Mouse (Mus musculus) MEL-GATA-1-ER (cell line): ENCODE results near the gene Lyrm4.

Source experiments
- DNase-seq: peaks from one replicate; pipeline ENCODE4 v3.0.0-alpha.2; 2012; ENCODE audit warnings: low read depth; ENCODE audit errors: extremely low read depth

Lyrm4 gene

GRCm38 (mm10) chr13:36105591-36105990, 11.7 kb downstream of the Lyrm4 start:
- DNase-seq, result no peak

DNA sequence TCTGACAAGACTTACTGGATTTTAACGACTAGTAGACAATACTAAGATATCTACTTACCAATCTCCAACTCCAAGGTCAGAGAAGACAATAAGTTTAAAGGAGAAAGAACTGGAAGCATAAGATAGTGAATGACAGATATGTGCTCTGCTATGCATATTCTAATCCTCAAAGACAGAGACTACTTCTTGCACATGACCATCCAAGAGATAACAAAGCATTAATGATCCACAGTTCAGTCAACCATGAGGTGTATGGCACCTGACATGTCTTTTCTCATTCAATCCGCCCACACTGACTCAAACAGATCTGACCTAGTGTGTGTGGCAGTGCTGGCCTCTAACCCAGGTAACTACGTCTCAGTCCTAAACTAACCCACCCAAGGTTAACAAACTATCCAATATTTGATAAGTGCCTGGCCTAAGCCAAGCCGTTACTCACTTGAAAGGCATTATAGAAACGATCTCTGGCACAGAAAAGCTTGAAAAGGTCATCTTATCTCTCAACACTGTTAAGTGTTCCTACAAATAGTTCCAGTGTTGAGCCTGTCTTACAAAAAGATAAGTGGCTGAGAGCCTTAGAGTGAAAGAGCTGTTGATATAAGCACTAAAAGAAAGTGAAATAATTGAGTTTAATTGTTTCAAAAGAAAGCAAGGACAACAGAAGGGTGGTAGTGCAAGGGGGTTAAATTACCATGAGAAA, 20.5 kb downstream of the Lyrm4 start:
- no peak for DNase-seq

- peak; percentile 14 for DNase-seq
Measured at GRCm38 (mm10) chr13:36088168-36088567, 29.2 kb downstream of the Lyrm4 start.

DNA sequence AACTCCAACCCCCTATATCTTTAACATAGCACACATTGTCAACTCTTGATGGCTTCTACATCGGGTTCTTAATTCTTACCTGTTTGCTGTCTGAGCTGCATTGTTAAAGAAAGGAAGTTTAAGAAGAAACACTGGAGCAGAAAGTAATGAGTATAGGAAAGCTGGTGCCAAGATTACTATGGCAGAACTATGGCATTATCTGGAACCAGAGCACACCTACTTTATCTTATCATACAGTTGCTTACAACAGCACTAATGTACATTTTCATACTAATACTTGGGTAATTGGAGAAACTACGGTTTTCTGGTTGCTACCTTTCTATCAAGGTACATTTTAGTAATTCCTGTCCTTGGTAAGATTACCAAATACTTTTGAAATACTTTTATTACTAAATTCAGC, 29.9 kb downstream of the Lyrm4 start:
- no peak for DNase-seq

- peak; percentile 30 for DNase-seq
Measured at GRCm38 (mm10) chr13:36086608-36087391, 30.5 kb downstream of the Lyrm4 start.

GRCm38 (mm10) chr13:36085971-36086370, 31.4 kb downstream of the Lyrm4 start:
- DNase-seq, result no peak

GRCm38 (mm10) chr13:36084701-36085100, 32.6 kb downstream of the Lyrm4 start:
- no peak for DNase-seq

- DNase-seq, result no peak
Measured at GRCm38 (mm10) chr13:36081591-36081990, 35.7 kb downstream of the Lyrm4 start.

DNA sequence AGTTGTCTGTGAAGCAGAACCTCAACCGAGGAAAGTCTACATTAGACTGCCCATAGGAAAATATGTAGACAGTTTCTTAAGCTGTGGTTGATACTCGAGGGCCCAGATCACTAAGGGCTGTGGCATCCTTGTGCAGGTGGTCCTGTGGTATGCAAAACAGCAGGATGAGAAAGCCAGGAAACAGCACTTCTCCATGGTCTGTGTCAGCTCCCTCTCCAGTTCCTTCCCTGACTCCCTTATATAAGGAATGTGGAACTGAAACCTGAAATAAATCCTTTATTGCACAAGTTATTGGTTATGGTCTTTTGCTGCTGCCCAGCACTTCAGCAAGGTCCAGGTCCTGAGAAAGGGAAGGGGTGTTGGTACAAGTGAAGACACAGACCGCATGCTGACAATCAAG, 42.8 kb downstream of the Lyrm4 start:
- no peak for DNase-seq

GRCm38 (mm10) chr13:36066676-36067075, 50.6 kb downstream of the Lyrm4 start:
- DNase-seq, result no peak

- DNase-seq, result no peak
Measured at GRCm38 (mm10) chr13:36057489-36057888, 59.8 kb downstream of the Lyrm4 start.

DNA sequence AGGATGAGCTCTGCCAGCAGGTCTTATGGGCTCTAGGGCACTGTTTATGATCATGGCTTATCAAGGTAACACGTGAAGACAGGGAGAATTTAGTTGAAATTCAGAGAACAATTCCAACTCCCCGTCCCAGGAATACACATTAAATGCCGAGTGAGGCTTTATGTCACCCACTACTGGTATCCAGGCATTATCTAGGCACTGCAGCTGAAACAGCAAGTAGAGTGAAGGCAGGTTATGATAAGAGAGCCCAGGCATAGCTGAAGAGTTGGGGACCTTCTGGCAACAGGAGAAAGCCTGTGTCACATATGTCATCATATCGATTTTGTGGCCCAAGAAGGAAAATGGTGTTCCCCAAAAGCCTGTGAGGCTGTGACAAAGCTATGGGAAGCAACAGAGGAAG, 60.4 kb downstream of the Lyrm4 start:
- peak; percentile 53 for DNase-seq

GRCm38 (mm10) chr13:36056509-36056908, 60.8 kb downstream of the Lyrm4 start:
- no peak for DNase-seq

DNA sequence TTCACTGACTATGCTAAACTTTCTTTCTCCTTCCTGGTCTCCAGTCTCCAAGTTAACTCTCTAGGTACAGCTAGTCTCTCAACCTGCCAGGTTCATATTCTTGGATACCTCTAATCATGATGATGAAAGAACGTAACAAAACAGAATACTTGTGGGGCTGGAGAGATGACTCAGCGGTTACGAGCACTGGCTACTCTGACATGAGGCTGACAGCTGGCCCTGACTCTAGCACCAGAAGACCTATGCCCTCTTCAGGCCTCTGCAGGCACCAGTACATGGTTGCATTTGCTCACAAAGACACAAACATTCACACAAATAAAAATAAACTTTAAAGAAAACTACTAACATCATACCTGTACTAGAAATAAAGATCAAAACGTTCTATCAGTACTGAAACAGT, 81.8 kb downstream of the Lyrm4 start:
- DNase-seq, result no peak

DNA sequence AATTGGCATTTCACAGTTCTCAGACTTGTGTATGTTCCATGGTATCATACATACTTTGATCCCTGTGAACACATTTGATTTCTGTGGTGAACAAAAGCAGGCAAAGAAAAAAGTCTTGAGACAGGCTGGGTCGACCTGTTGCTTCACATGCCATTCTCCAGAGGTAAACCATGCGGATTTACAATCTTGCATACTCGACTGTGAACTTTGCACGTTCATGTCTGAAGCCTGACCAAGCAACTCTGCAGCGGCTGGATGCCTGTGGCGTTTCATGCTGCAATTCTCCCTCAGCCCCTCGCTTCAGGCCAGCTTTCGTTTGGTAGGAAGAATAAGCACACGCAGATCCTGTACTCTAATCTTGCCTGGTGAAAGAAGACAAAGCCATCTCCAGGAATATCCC, 85.4 kb downstream of the Lyrm4 start:
- no peak for DNase-seq

- peak; percentile 44 for DNase-seq
Measured at GRCm38 (mm10) chr13:36019309-36020274, 97.7 kb downstream of the Lyrm4 start.

GRCm38 (mm10) chr13:36018017-36018416, 99.3 kb downstream of the Lyrm4 start:
- DNase-seq, result no peak

DNA sequence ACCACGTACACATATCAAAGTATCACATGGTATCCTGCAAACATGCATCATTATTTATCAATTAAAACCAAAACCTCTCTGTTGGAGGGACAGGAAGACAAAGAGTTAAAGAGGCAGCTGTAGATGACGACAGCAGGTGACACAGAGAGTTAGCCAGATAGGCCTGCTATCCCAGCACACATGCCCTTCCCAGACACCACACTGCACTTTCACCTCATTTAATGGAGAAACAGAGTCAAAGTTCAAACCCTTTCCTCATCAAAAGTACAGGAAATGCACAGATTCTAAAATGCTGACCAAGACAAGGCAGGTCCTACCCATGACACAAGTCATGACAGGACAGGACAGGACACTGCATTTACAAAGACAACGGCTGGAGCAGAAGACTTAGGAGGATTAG, 101.7 kb downstream of the Lyrm4 start:
- no peak for DNase-seq

DNA sequence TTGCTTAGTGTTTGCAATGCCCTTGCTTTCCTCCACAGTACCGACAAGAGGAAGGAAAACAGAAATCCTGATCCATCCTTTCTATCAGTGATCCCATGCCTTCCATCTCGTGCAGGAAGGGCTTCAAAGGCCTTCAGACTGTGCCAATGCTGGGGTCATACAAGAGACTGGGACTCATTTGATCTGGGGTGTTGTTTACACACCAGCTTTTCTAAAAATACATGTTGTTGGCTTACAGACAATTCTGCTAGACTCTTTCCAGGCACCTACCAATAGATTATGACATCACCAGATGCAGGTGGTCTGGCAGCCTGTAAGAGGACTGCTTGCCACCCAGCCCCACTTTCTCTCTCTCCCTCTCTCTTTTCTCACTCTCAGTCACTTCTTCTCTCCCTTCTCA, 107.3 kb downstream of the Lyrm4 start:
- DNase-seq, result no peak

GRCm38 (mm10) chr13:36000798-36001197, 116.5 kb downstream of the Lyrm4 start:
- no peak for DNase-seq

- DNase-seq, result no peak
Measured at GRCm38 (mm10) chr13:35997606-35998005, 119.7 kb downstream of the Lyrm4 start.
